ENCODE assay signal across 10 mouse cellular contexts in the genomic region with DNA sequence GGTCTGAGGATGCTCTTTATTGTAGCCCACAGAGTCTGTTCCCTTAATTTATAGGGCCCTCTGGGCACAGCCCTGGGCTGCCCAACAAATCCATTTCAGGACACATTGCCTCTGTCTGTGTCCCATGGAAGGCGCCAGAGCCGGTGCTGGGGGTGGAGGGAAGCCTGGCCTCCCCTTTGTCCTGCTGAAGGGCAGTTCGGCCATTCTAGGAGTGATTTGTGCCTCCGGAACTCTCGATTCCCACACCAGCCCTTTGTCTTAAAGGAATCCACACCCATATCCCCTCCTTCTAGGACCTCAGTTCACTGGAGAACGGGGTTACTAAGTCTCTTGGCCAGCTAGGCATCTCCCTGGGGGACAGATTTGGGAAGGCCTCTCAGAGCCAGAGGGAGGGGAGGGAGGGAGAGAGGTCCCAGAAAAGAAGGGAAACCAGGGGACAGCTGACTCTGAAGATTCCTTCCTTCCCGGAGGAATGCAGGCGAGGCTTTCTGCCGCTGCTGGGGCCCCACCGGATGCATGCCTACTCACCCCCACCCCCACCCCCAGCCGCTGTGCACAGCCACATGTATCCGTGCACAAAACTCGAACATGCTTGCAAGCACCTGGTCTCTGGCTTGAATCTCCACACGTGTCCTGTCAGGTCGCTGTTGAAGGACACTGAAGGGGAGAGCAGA. TPM values are rescaled to one million over a fixed set of nuclear protein-coding genes. Genes with fewer than 3 reads are reported as not detected.
DNase-seq lines count a peak whose midpoint lies in the region; ATAC-seq and TF ChIP-seq lines count a peak whose summit lies in the region.
"Had no signal": no experiment of that assay in that cellular context is flagged by ENCODE, and none has a peak within 500 bp of the region (broad histone marks: within the 10 kb centered on the region; RNA-seq: fewer than 3 reads in every experiment).

No protein-coding gene starts in this region.

- no peaks in the 10 kb centered on the region for H3K36me3 ChIP-seq in embryonic facial prominence, embryonic 10.5 days (replicated peaks)
- H3K36me3 ChIP-seq in limb, embryonic 10.5 days: no peaks in the 10 kb centered on the region
- no peaks in the 10 kb centered on the region for H3K36me3 ChIP-seq in myocyte (ENCODE audit: control insufficient read depth, insufficient read depth)
- H3K36me3 ChIP-seq: G1E had no signal

- intact Hi-C loops in heart, postnatal 10 days (cut with DNase I): no loop called here

- DNase-seq in cerebellum, adult 2 months: peak; percentile 18 to 40
- no peak for DNase-seq in cerebellum, postnatal 4 days (ENCODE audit: low spot score in 2 of 2)
- peak; percentile 77 for DNase-seq in embryonic facial prominence, embryonic 10.5 days (ENCODE audit: low spot score)
- DNase-seq in heart, postnatal 10 days: peak; percentile 79 to 80
- peak; percentile 77 for DNase-seq in limb, embryonic 10.5 days (ENCODE audit: low spot score)
- DNase-seq in urinary bladder, postnatal 25 days (ENCODE audit: low spot score): no peak

- WGBS in cerebellum, adult 2 months: 10% methylated on average over 15 of the region's 15 CpGs
- WGBS in embryonic facial prominence, embryonic 10.5 days: 5% methylated on average over 15 of the region's 15 CpGs
- 5% methylated on average over 15 of the region's 15 CpGs for WGBS in limb, embryonic 10.5 days

- no peak overlapping the region for H3ac ChIP-seq in myocyte (ENCODE audit: control insufficient read depth, insufficient read length)

- peak overlapping the region; percentile 48 for H3K4me3 ChIP-seq in cerebellum, adult 2 months (replicated peaks; ENCODE audit: insufficient read depth, low read depth, low read length)
- peak overlapping the region; percentile 47 for H3K4me3 ChIP-seq in embryonic facial prominence, embryonic 10.5 days
- peak overlapping the region; percentile 40 for H3K4me3 ChIP-seq in limb, embryonic 10.5 days
- H3K4me3 ChIP-seq in myocyte: peak overlapping the region; percentile 20

- TF ChIP-seq CTCF in cerebellum, adult 2 months (IDR thresholded peaks at IDR 0.05; ENCODE audit: borderline replicate concordance, insufficient read depth, low read depth, low read length): no peak

- peak overlapping the region; percentile 98 for H3K4me2 ChIP-seq in myocyte (ENCODE audit: low read depth)

- H3K79me2 ChIP-seq in myocyte (ENCODE audit: control insufficient read depth, insufficient read depth): peaks cover 92% of the 10 kb centered on the region

- no peak for TF ChIP-seq POLR2A in cerebellum, adult 2 months (IDR thresholded peaks at IDR 0.05; ENCODE audit: borderline replicate concordance, insufficient read depth, low read length)
- TF ChIP-seq POLR2A in myocyte (IDR thresholded peaks at IDR 0.05; ENCODE audit: insufficient read length, low read depth): peak; percentile 36

- H3K9me3 ChIP-seq in embryonic facial prominence, embryonic 10.5 days: no peaks in the 10 kb centered on the region
- no peaks in the 10 kb centered on the region for H3K9me3 ChIP-seq in limb, embryonic 10.5 days (replicated peaks)
- H3K9me3 ChIP-seq: G1E had no signal

- ATAC-seq in megakaryocyte progenitor cell, adult 5-6 weeks (replicated peaks; ENCODE audit: poor library complexity): no peak

- no peaks in the 10 kb centered on the region for H3K27me3 ChIP-seq in cerebellum, adult 2 months (ENCODE audit: control insufficient read depth, insufficient read depth, low read length)
- no peaks in the 10 kb centered on the region; the same call in 1 of the 2 replicates for H3K27me3 ChIP-seq in embryonic facial prominence, embryonic 10.5 days (replicated peaks; ENCODE audit: low read depth, poor library complexity, severe bottlenecking)
- no peaks in the 10 kb centered on the region for H3K27me3 ChIP-seq in limb, embryonic 10.5 days (ENCODE audit: low read depth, poor library complexity, severe bottlenecking)
- H3K27me3 ChIP-seq in myocyte (ENCODE audit: control insufficient read depth, insufficient read depth, insufficient read length): no peaks in the 10 kb centered on the region

- peak overlapping the region; percentile 77 for H3K27ac ChIP-seq in cerebellum, adult 2 months (ENCODE audit: insufficient read depth, low read length)
- peak overlapping the region; percentile 91 for H3K27ac ChIP-seq in embryonic facial prominence, embryonic 10.5 days (replicated peaks)
- H3K27ac ChIP-seq in limb, embryonic 10.5 days: peak overlapping the region; percentile 96

- H3K4me1 ChIP-seq in cerebellum, adult 2 months (ENCODE audit: control insufficient read depth, insufficient read depth, low read length): peaks cover 55% of the 10 kb centered on the region
- peaks cover 95% of the 10 kb centered on the region for H3K4me1 ChIP-seq in embryonic facial prominence, embryonic 10.5 days
- H3K4me1 ChIP-seq in limb, embryonic 10.5 days: peaks cover 92% of the 10 kb centered on the region

TF ChIP-seq in myocyte, 11 proteins besides CTCF, POLR2A, EP300 and RAD21:
- TF ChIP-seq MYOG (IDR thresholded peaks at IDR 0.05; ENCODE audit: control insufficient read depth in 1 of 3, insufficient read depth in 1 of 3, insufficient read length in 2 of 3, low read depth in 2 of 3) (peak in 2 of 3 experiments; percentile 15 to 74), CEBPB (IDR thresholded peaks at IDR 0.05; ENCODE audit: insufficient read depth, poor library complexity, severe bottlenecking) (no peak), MYOD1 (IDR thresholded peaks at IDR 0.05; ENCODE audit: control insufficient read depth in 1 of 3, insufficient read length in 2 of 3, low read depth in 2 of 3) (peak in 2 of 3 experiments; percentile 23 to 48)

RNA-seq across cellular contexts. Expression of a gene that starts 22.2 kb away (rescaled TPM):
- polyA plus RNA-seq in cerebellum, adult 2 months (2012; rRNA removed): 0.03 and 0.05 TPM in 2 replicates
- not detected in 2 replicates for polyA plus RNA-seq in embryonic facial prominence, embryonic 10.5 days (2016; fragmentation: Nextera tagmentation; extraction: Ambion mirVana)
- not detected for total RNA-seq in heart, postnatal 10 days (2021)
- not detected in 2 replicates for polyA plus RNA-seq in limb, embryonic 10.5 days (2016; fragmentation: Nextera tagmentation; extraction: Ambion mirVana)
- 0.06 TPM for polyA plus RNA-seq in myocyte (2012; fragmentation: generic; extraction: Trizol)
- total RNA-seq in megakaryocyte progenitor cell, adult 5-6 weeks (2015): not detected in 2 replicates
- not detected in 2 replicates for total RNA-seq in megakaryocyte progenitor cell, adult 5-6 weeks (2017)
- total RNA-seq: G1E had no signal
- polyA plus RNA-seq: gonadal fat pad, adult 2 months had no signal

RNA-seq across cellular contexts. Expression of a gene that starts 41.9 kb away (rescaled TPM):
- 22.5 and 25.2 TPM in 2 replicates for polyA plus RNA-seq in cerebellum, adult 2 months (2012; rRNA removed)
- polyA plus RNA-seq in embryonic facial prominence, embryonic 10.5 days (2016; fragmentation: Nextera tagmentation; extraction: Ambion mirVana): 24.4 and 25.1 TPM in 2 replicates
- 10 to 100 TPM; 15.6 to 15.7 TPM for total RNA-seq in heart, postnatal 10 days (2021)
- polyA plus RNA-seq in limb, embryonic 10.5 days (2016; fragmentation: Nextera tagmentation; extraction: Ambion mirVana): 25.5 and 26.0 TPM in 2 replicates
- 12.0 TPM for polyA plus RNA-seq in myocyte (2012; fragmentation: generic; extraction: Trizol)
- total RNA-seq in megakaryocyte progenitor cell, adult 5-6 weeks (2015): 11.1 and 14.7 TPM in 2 replicates
- 20.0 and 22.3 TPM in 2 replicates for total RNA-seq in megakaryocyte progenitor cell, adult 5-6 weeks (2017)

RNA-seq across cellular contexts. Expression of a gene that starts 50.5 kb away (rescaled TPM):
- polyA plus RNA-seq in cerebellum, adult 2 months (2012; rRNA removed): 19.1 and 20.3 TPM in 2 replicates
- 4.2 and 4.3 TPM in 2 replicates for polyA plus RNA-seq in embryonic facial prominence, embryonic 10.5 days (2016; fragmentation: Nextera tagmentation; extraction: Ambion mirVana)
- total RNA-seq in heart, postnatal 10 days (2021): 10 to 100 TPM; 11.5 to 13.0 TPM
- 2.8 and 4.1 TPM in 2 replicates for polyA plus RNA-seq in limb, embryonic 10.5 days (2016; fragmentation: Nextera tagmentation; extraction: Ambion mirVana)
- 12.1 TPM for polyA plus RNA-seq in myocyte (2012; fragmentation: generic; extraction: Trizol)
- total RNA-seq in megakaryocyte progenitor cell, adult 5-6 weeks (2015): 0.39 and 0.69 TPM in 2 replicates
- total RNA-seq in megakaryocyte progenitor cell, adult 5-6 weeks (2017): 0.33 and 1.2 TPM in 2 replicates

Comparison
In these comparisons a context has a peak if more than half of its experiments do, and no peak if none do; other contexts are left out.
1. DNase-seq: peak in cerebellum, adult 2 months (2 of 2), embryonic facial prominence, embryonic 10.5 days (single experiment), heart, postnatal 10 days (2 of 2) and limb, embryonic 10.5 days (single experiment); none in cerebellum, postnatal 4 days (0 of 2) and urinary bladder, postnatal 25 days (single experiment).
2. Peak in every context shown above with its lines, with median percentiles within 50 percentile points of each other: H3K27ac ChIP-seq and H3K4me3 ChIP-seq.